Comparison of ENCODE assay signal across 6 mouse cellular contexts in the genomic region with DNA sequence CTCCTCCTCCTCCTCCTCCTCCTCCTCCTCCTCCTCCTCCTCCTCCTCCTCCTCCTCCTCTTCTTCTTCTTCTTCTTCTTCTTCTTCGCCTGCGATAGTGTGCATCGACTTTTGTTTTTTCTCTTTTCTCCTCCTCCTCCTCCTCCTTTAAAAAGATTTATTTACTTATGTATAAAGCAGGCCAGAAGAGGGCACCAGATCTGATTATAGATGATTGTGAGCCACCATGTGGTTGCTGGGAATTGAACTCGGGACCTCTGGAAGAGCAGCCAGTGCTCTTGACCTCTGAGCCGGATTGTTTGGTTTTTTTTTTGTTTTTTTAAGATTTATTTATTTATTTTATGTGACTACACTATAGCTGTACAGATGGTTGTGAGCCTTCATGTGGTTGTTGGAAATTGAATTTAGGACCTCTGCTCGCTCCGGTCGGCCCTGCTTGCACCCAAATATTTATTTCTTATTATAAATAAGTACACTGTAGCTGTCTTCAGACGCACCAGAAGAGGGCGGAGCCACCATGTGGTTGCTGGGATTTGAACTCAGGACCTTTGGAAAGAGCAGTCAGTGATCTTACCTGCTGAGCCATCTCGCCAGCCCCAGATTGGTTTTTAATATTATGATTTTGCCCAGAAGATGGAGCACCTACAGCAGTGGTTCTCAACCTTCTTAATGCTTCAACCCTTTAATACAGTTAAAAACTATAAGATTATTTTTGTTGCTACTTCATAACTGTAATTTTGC. TPM values are rescaled to one million over a fixed set of nuclear protein-coding genes. Genes with fewer than 3 reads are reported as not detected.
DNase-seq lines count a peak whose midpoint lies in the region; ATAC-seq and TF ChIP-seq lines count a peak whose summit lies in the region.
"Not testable (repeated sequence)": the region's sequence is repeated elsewhere in the genome, so short reads cannot be mapped to it uniquely, and the experiment has no call there.

No protein-coding gene starts in this region.

- H3K27me3 ChIP-seq in CH12.LX (replicated peaks), result peaks cover 34% of the 10 kb centered on the region
- H3K27me3 ChIP-seq in liver, embryonic 12.5 days (replicated peaks), result not testable (repeated sequence)

- H3K79me2 ChIP-seq in CH12.LX (replicated peaks; ENCODE audit: control insufficient read depth, extremely low read depth, insufficient read depth, poor library complexity, severe bottlenecking), result not testable (repeated sequence)

- 72% methylated on average over 8 of the region's 11 CpGs for WGBS in liver, embryonic 12.5 days (ENCODE audit: insufficient replicate concordance)

- dilution Hi-C loops in CH12.LX (cut with MboI; ENCODE audit: extremely low pct_ligation_motif_present, extremely low pct_unique_long_range_greater_than_20kb, low sequenced_read_pairs), result not testable (repeated sequence)

- not testable (repeated sequence) for ATAC-seq in liver, embryonic 12.5 days

- in situ Hi-C loops in CH12.LX (cut with MboI; ENCODE audit: low pct_ligation_motif_present, low pct_unique_long_range_greater_than_20kb, low sequenced_read_pairs), result loop anchor here (10.0 kb wide), 1 partner anchor 69 kb away; a partner anchor contains a TSS

- DNase-seq in 416B (ENCODE audit: low read depth) (peak; percentile 77), CH12.LX (ENCODE audit: extremely low read depth) (peak; percentile 31), ES-CJ7 (ENCODE audit: low read depth, low spot score) (peak; percentile 70), MN1 (ENCODE audit: low spot score) (peak; percentile 28), ZHBTc4 (ENCODE audit: low read depth, low spot score) (peak; percentile 67)

- H3K9me3 ChIP-seq in CH12.LX (replicated peaks; ENCODE audit: low read length); liver, embryonic 12.5 days (replicated peaks): not testable (repeated sequence)

- peak overlapping the region; percentile 87; the same call in 1 of the 2 replicates for H3K9ac ChIP-seq in CH12.LX (ENCODE audit: insufficient read depth, low read depth)
- not testable (repeated sequence) for H3K9ac ChIP-seq in liver, embryonic 12.5 days

- H3K27ac ChIP-seq in CH12.LX (ENCODE audit: insufficient read depth, low read depth); liver, embryonic 12.5 days: not testable (repeated sequence)

- peak in 1 of 2 experiments; percentile 44; a peak in 2 of 4 replicates for TF ChIP-seq CTCF in CH12.LX (conservative IDR thresholded peaks at IDR 0.05 in 1 of 2, IDR thresholded peaks at IDR 0.05 in 1 of 2; ENCODE audit: low read depth in 2 of 2, low read length in 2 of 2)

- H3K4me1 ChIP-seq in CH12.LX (ENCODE audit: control insufficient read depth in 1 of 2, insufficient read depth in 2 of 2), result peaks cover 15 to 42% of the 10 kb centered on the region in 2 experiments
- H3K4me1 ChIP-seq in liver, embryonic 12.5 days, result peaks cover 70% of the 10 kb centered on the region

- not testable (repeated sequence) for TF ChIP-seq RAD21 in CH12.LX (IDR thresholded peaks at IDR 0.05; ENCODE audit: low read depth, low read length)

- H3K4me2 ChIP-seq in CH12.LX (ENCODE audit: insufficient read depth, low read depth, poor library complexity, severe bottlenecking), result peak overlapping the region; percentile 32; the same call in 1 of the 2 replicates
- not testable (repeated sequence) for H3K4me2 ChIP-seq in liver, embryonic 12.5 days

- not testable (repeated sequence) for TF ChIP-seq EP300 in CH12.LX (IDR thresholded peaks at IDR 0.05; ENCODE audit: low read length)

- not testable (repeated sequence) for TF ChIP-seq POLR2A in CH12.LX (IDR thresholded peaks at IDR 0.05; ENCODE audit: low read depth, low read length)

- H3K36me3 ChIP-seq in CH12.LX (replicated peaks in 1 of 2; ENCODE audit: control insufficient read depth in 1 of 2, insufficient read depth in 1 of 2, low read length in 1 of 2); liver, embryonic 12.5 days: not testable (repeated sequence)

- H3K4me3 ChIP-seq in CH12.LX (replicated peaks in 1 of 3; ENCODE audit: low read depth in 2 of 3, low read length in 2 of 3, poor library complexity in 1 of 3), result peak overlapping the region; percentile 69 to 92 (median 82)
- H3K4me3 ChIP-seq in liver, embryonic 12.5 days, result peak overlapping the region; percentile 21; the same call in 1 of the 2 replicates

TF ChIP-seq in CH12.LX, 34 proteins besides CTCF, POLR2A, EP300 and RAD21:
- TF ChIP-seq MYC (IDR thresholded peaks at IDR 0.05; ENCODE audit: low read depth, low read length), result 0 out of 2 replicates have a peak, but pooled peaks have one; percentile 50

RNA-seq across cellular contexts. Expression of a gene that starts 10.9 kb away (rescaled TPM):
- total RNA-seq in CH12.LX (2012; rRNA removed) (17.2 and 17.7 TPM in 2 replicates), CH12.LX (2014; rRNA removed) (20.4 and 21.4 TPM in 2 replicates)
- polyA plus RNA-seq in CH12.LX (2012; ENCODE audit: insufficient read length, low read depth), result 126 and 130 TPM in 2 replicates
- polyA plus RNA-seq in liver, embryonic 12.5 days (2016; fragmentation: Nextera tagmentation; extraction: Ambion mirVana), result 4.1 and 5.0 TPM in 2 replicates

RNA-seq across cellular contexts. Expression of a gene that starts 17.4 kb away (rescaled TPM):
- total RNA-seq in CH12.LX (2012; rRNA removed) (0.38 and 0.59 TPM in 2 replicates), CH12.LX (2014; rRNA removed) (1.0 and 1.2 TPM in 2 replicates)
- polyA plus RNA-seq in CH12.LX (2012; ENCODE audit: insufficient read length, low read depth), result 2.1 and 2.4 TPM in 2 replicates
- polyA plus RNA-seq in liver, embryonic 12.5 days (2016; fragmentation: Nextera tagmentation; extraction: Ambion mirVana), result 4.4 and 4.5 TPM in 2 replicates

RNA-seq across cellular contexts. Expression of a gene that starts 36.7 kb away (rescaled TPM):
- total RNA-seq in CH12.LX (2012; rRNA removed) (8.4 and 9.9 TPM in 2 replicates), CH12.LX (2014; rRNA removed) (19.8 and 20.1 TPM in 2 replicates)
- polyA plus RNA-seq in CH12.LX (2012; ENCODE audit: insufficient read length, low read depth), result 21.9 TPM in 2 replicates
- 4.5 and 4.6 TPM in 2 replicates for polyA plus RNA-seq in liver, embryonic 12.5 days (2016; fragmentation: Nextera tagmentation; extraction: Ambion mirVana)

Comparison
In these comparisons a context has a peak if more than half of its experiments do, and no peak if none do; other contexts are left out.
1. RNA of a gene that starts 10.9 kb away (polyA plus RNA-seq): 126 to 130 TPM in CH12.LX; 4.1 to 5.0 TPM in liver, embryonic 12.5 days; every median in the first group is over 10 times any median in the second.
2. Peak in every context shown above with its lines, with median percentiles within 50 percentile points of each other: DNase-seq.